Mouse (Mus musculus): ENCODE measurements around the gene Cc2d1a.

- TF ChIP-seq CTCF (IDR thresholded peaks at IDR 0.05; ENCODE audit: control insufficient read depth, insufficient read depth, insufficient read length): no peak
- TF ChIP-seq MYOG (IDR thresholded peaks at IDR 0.05; ENCODE audit: control insufficient read depth, extremely low read depth, insufficient read length): no peak
- no peak for TF ChIP-seq FOSL1 (IDR thresholded peaks at IDR 0.05; ENCODE audit: insufficient read depth, low read length, poor library complexity, severe bottlenecking)
Measured at GRCm38 (mm10) chr8:84090585-84090984, 57.2 kb downstream of the Cc2d1a start.
